Mouse (Mus musculus): ENCODE measurements at regions not wholly inside any gene's neighbourhood (a gene's known extent, or its start where the extent isn't known, plus 50 kb on each side); places are given as distances from the start of the nearest gene placed in this dataset.
"Not testable (repeated sequence)": the region's sequence is repeated elsewhere in the genome, so short reads cannot be mapped to it uniquely, and the experiment has no call there.

DNA sequence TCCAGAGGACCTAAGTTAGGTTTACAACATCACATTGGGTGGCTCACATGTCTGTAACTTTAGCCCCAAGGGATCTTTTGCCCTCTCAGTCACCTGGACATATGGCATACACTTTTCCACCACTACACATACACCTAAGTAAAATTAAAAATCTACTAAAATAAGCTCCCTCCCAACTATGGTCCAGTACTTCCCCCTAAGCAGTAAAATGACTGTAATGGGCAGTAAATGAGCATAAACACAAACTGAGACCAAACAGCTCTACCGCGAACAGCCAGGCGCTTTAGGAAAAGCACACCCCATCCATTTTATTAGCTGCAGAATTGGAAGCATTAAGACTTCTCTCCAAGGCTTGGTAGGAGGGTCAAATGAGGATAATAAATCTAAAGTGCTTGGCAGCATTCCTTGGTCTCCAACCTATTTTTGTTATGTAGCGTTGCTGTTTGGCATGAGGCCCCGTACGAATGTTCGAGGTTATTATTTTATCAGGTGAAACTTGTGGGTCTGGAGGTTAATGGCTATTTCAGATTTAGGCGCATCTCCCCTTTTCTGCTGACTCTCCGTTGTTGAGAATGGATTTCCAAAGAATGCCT, 157.5 kb upstream of the Eif4g2 start:
- no peak for DNase-seq

DNA sequence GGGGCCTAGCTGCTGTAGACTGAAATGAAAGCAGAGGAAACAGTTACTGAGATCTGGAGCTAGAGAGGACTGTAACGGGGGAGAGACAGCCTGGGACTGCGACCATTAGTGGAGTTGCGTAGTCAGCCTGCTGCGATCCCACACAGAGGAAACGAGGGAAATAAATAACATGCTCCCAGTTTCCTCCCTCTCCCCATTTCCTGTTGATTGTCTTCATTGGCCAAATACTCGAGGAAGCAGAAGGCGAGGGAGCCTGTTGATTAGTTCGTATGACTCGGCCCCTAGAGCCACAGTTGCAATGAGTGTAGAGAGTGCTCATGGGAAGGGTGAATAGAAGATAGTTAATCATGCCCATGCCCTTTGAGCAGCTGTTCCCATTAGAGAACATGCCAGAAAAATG, 155.0 kb upstream of the Eif4g2 start:
- no peak for DNase-seq

DNA sequence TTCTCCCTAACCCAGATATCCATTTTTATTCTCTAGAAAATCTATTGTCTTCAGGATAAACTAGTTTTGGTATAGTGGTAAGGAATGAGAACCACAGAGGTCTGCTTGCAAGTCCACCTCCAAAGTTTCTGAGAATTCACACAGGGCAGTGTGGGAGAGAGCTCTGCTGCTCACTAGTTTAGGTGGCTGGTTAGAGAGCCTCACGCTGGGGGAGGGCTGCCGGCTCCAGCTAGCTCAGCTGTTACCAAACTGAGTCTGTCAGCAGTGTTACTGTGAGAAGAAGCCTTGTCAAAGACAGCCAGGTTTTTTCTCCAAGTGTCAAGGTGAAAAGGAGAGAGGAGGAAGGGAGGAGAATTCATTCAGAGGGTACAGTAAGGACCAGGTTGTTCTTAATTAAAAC, 147.8 kb upstream of the Eif4g2 start:
- DNase-seq: no peak

DNA sequence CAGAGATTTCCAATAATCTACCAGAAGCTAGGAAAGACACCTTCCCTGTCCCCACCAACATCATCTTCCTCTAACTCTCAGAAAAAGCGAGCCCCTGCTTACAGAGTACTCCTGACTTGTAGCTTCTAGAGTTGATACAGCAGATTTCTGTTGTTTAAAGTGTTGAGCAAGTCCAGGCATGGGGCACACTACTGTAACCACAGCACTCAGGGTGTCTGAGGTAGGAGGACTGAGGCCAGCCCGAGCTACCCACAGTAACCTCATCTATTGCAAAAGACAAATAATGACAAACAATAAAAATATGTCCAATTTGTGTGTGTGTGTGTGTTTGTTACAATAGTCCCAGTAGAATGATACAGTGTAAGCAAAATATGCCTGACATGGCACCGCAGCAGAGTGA, 144.3 kb upstream of the Eif4g2 start:
- DNase-seq: no peak

DNA sequence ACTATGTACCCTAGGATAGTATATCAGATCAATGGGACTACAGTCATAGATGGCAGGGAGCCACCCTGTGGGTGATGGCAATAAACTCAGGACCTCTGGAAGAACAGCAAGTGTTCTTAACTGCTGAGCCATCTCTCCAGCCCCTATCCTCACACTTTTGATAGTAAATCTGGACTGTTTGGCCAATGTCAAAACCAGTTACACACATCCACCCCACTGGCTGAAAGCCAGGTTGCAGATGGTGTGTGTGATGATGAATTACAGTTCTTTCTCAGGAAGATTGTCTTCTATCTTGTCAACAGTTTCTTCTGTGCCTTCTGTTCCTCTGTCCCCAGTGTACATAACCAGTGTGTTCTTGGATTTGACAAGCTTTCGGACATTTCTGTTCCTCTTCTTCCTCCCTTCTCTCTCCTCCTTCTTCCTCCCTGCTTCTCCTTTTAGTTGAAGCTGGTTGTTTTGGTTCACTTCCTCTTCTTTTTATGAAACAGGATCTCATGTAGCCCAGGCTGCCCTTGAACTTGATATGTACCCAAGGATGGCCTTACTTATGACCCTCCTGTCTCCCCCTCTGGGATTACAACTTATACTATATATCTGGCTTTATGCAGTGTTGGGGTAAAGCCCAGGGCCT, 143.3 kb upstream of the Eif4g2 start:
- no peak for DNase-seq

DNA sequence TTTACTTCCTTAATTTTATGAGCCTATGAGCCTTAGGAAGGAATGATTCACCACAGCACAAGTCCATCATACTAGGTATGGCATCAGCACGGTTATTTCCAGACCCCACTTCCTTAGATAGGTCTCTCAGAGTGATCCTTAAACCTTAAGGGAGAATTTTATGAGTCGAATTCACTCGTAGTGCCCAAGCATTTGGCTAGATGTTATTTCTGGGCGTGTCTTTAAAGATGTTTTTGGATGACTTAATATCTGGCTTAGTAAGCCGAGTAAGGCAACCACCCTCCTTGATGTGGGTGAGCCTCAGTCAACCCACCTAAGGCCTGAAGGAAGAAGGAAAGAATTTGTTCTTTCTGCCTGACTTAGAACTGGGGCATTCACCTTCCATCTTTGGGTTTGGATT, 132.8 kb upstream of the Eif4g2 start:
- no peak for DNase-seq

DNA sequence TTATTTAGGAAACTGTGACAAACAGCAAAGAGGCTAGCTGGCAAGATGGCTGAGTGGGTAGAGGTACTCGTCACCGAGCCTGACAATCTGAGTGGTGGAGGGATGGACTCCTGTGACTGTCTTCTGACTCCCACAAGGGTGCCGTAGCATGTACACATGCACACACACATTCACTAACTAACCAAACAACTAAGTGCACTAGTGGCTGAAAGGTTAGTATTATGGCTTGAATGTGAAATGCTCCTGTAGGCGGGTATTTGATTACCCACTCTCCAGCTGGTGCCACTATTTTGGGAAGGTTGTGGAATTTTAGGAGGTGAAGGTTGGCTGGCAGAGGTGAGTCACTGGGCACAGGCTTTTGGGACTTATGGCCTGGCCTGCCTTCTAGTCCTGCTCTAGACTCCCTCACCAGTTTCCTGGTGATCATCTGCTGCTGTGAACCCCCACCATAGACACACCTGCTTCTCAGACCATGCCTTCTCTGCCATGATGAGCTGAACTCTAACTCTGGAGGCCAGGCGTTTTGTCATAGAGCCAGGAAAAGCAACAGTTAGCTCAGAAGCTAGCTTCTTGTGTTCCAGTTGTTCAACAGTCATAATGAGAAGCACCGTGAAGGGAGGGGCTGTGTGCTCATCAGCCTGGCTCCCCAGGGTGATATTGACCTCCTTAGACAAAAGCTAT, 131.5 kb upstream of the Eif4g2 start:
- DNase-seq: no peak

DNA sequence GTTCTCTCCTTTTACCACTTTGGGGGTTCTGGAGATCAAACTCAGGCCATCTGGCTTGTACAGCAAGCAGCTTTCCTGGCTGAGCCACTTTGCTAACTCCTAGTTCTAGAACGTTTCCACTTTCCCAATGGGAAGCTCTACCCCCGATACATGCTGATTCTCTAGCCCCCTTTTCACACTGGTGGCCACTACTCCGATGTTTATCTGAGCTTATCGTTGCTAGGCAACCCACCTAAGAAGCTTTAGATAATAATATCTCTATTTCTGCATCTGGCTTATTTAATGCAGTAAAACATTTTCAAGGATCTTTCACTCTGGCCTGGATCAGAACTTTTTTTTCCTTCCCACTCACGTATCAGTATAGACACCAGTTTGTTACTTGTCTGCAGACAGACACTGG, 129.4 kb upstream of the Eif4g2 start:
- DNase-seq: no peak

DNA sequence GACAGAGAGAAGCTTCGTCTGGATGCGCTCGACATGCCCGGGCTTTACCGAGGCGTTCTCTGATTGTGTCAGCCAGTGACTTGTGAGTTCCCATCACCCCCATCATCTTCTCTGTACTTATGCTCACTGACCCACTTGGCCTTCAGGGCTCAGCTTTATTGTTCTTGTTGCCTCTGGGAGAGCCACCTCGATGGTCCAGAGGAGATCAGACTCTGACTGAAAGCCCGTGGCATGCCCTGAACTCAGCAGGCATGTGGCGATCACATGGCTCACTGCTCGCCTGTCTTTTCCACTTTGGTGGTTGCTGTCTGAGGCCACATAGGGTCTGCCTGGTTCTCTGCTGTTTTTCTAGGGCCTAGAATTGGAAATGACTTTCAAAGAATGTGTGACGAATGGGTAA, 128.8 kb upstream of the Eif4g2 start:
- no peak for DNase-seq

DNA sequence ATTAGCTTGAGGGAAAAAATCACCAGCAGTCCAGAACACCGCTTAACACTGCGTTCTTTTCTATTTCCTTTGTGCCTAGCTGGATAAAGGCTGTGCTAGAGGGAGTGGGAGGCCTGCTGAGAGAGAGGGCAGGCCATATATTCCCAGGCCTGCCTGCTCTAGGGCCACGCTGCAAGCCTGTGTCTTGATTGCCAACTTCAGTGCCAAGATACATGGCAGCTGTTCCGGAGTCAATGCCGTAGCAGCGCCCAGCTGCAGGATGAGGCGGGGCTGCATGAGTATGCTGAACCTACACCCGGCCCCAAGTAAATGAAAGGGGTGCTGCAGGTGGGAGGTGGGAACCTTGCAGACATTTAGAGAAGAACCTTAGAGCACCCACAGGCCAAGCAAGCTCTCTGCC, 127.5 kb upstream of the Eif4g2 start:
- DNase-seq: no peak

DNA sequence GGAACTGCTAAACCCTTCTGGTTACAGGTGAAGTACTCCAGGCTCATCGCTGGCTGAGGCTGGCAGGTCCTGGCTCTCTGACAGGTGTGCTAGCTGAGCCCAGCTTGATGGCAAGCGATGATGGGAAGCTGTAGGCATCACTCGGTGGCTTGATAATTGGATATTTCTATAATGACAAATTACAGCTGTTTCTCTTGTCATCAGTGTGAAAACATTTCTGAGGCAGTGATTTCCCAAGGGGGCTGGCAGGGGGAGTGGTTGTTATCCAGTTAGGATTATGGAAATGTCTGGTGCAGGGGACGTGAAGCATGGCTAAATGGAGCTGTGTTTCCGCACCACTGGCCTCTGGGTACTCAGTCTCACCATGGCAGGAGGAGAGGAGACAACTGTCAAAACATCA, 123.0 kb upstream of the Eif4g2 start:
- no peak for DNase-seq

DNA sequence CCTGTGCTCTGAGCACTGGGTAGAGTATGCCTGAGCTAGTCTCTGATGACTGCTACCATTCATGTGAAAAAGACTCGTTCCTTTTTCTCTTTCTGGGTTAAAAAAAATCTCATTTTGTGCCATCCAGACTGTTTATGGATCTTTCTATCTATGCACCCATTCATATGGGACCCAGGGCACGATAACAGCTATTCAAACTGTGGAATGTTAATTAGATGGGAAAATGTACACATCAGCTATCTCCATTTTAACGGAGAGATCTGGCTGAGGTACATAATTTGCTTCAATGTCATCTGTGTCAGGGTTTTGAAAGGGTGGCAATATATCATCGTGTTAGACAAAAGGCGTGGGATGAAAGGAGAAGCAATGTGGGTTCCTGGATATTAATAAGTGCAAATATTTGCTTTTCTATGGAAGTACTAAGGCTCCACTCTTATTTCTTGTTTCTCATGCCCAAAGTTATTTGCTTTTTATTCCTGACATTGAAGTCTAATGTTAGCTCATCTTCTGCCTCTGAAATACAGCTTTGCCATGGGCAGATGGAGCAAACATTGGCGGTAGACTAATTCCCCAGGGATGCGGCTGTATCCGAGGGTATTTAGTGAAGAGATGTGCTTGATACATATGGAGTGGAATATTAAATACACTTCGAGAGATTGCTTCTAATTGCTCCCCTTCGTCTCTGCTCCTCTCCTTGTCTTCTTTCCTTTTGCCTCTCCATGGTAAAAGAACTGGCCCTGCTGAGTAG, 116.0 kb upstream of the Eif4g2 start:
- DNase-seq: no peak

DNA sequence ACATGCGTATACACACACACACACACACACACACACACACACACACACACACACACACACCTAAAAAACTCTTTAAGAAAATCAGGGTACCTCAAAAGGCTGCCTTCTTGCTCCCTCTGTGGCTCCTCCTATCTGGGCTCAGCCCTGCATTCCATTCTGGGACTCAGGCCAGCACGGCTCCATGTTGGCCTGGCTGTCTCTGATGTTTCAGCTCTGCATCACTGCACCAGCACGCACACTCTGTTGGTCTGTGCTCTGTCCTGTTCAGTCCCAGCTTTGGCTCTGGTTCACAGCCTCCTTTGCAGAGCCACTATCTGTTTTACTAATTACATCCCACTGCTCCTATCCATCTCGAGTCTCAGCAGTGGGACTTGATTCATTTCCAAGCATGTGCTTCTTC, 108.8 kb upstream of the Eif4g2 start:
- no peak for DNase-seq

DNA sequence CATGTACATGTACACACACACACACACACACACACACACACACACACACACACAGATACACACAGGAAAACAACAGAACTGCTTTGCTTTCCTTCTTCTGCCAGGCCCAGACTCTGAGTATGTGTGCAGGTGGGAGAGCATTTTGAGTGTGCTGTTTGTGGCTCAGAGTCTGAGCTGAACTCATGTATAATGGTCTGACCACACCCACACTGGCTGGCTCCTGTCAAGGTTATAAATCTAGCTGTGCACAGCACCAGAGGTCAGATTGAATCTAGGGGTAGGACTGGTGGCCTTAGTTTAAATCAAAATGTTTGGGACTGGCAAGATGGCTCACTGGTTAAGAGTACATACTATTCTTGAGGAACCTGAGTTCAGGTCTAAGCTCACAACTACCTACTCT, 108.4 kb upstream of the Eif4g2 start:
- no peak for DNase-seq

DNA sequence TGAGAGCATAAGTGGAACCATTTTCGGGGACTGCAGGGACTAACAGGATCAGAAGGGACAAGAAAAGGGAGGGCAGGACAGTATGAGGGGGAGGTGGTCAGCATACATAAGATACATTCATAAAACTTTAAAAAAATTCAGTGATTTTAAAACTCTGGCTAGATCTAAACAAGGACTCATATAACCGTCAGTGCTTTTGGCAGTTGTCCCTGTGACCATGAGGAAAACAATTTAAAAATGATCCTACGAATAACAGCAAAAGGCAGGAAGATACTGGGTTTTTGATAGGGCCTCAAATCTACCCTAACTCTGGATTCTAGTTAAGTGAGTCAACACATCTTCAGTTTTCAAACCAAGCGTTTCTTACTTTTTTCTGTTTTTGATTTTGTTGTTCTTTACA, 106.9 kb upstream of the Eif4g2 start:
- no peak for DNase-seq

DNA sequence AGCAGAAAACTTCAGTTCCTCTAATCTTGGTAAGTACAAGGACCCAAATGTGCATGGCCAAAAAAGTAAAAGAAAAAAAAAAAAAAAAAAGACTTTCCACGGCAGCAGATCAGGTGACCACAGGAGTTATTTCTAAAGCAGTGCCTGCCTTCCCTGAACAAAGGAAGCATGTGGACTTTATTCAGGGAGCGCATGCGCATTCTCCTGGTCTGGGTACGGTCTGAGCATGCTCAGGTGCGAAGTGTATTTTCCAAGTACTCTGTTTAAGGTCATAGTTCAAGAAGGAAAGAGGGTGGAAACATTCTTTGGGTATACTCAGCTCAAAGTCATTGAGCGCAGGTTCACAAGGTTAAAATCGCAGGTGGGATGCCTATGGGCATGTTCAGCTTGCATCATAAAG, 103.1 kb upstream of the Eif4g2 start:
- no peak for DNase-seq

DNA sequence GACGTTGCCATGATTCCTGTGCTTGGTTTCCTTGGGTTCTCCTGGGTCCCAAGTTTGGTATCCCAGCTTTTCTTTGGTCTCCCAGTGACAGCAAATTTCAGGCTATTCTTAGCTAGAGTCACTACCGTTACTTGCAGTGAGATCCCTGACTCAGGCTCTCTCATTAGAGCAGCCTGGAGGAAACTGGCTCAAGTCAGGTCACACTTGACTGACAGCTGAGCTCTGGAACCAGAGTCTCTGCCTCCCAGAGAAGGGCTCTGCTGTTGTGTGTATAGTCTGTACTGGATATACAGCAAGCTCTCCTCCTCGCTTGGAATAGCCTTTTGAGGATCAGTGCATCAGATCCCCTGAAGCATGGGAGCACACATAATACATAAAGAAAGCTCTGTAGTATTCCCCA, 100.7 kb upstream of the Eif4g2 start:
- no peak for DNase-seq

DNA sequence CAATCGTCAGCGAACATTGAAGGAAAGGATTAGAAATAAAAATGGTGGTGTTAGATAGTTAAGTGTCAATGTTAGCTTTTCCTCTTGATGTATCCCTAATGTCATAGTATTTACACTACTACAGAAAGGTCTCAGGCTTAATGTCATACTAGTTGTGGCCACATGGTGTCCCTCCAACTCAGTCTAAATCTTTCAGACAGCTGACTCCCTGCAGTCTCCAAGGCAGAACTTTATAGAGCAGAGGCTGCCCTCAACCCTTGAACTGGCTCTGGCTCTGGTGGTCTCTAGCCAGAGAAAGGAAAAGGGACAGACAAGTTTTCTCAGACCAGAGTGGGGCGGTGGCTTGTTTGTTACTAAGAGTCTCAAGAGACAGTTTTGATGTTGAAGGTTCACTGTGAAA, 99.5 kb upstream of the Eif4g2 start:
- DNase-seq: peak; percentile 49

DNA sequence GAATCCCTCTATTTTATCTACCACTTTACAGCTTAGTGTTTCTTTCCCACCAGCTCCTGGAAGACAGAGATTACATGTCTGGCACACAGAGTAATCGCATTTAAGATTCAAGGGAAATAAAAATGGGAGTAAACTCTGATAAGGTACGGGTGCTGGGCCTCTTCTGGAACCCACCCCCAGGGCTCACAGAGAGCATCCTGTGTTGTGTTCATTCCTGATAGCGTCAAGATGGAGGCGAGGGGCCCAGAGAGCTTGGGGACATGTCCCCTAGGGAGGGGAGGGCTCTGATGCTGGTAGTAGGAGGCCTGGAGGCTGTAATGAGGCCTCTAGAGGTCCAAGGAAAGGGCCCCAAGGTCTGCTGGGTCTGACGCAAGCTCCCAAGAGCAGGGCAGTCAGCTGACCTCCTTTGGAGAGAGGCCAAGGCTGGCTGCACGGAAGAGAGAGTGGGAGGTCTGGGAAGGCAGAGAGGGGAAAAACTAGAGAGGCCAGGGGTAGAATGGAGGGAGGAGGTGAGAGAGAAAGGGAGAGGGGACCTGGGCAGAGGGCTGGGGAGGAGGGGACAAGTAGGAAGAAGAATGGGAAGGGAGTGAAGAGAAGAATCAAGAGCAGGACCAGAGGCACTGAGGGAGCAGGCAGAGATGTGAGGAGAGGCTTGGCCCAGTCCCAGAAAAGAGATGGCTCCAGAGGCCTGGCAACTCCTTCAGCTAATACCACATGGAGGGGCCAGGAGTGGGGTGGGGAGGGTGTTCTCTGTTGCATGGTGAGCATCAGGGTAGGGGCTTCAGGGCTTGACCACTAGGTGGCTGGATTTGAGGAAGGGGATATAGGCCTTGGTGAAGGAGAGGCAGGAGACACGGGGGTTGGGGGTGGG, 96.8 kb upstream of the Eif4g2 start:
- no peak for DNase-seq

DNA sequence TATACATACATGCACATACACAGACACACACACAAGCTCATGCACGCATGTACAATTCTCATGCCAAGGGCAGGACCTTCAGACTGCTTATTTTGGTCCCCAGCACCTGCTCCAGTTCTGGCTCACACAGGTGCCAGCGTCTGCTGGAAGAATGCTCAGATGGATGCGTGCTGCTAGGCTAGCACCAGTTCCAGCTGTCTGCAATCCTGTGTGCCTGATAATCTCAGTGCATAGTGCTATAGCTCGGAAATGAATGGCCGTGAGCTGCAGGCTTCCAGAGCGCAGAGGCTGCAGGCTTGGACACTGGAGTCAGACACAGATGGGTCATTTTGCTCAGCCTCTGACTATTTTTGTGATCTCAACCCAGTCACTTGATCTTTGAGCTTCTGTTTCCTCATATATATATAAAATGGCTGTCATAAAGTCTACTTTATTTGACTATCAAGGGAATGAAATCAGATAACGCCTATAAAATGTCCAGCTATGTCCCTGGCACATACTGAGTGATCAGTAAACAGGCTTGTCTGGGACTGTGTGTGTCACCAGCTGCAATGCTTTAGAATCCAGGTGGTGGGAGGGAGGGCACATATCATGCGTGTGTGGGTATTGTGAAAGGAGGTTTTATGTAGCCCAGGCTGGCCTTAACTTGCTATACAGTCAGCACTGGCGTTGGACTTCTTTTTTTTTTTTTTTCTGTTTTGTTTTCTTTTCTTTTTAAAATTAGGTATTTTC, 91.7 kb upstream of the Eif4g2 start:
- DNase-seq: no peak

DNA sequence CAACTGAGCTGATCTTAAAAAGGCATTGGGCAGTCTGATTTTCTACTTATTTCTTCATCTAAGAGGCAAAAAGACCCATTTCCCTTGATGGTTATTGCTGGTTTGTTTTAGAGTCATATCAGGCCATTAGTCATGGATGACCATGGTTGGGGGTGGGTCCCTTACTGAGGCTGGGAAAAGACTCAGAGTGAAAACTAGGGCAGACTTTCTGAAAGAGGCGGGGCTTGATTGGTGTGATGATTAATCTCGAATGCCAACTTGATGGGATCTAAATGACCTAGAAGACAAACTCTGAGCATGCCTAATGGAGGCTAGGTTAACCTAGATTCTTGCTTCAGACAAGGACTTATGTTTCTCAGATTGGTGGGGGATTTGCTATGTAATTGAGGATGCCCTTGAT, 89.2 kb upstream of the Eif4g2 start:
- DNase-seq: no peak

DNA sequence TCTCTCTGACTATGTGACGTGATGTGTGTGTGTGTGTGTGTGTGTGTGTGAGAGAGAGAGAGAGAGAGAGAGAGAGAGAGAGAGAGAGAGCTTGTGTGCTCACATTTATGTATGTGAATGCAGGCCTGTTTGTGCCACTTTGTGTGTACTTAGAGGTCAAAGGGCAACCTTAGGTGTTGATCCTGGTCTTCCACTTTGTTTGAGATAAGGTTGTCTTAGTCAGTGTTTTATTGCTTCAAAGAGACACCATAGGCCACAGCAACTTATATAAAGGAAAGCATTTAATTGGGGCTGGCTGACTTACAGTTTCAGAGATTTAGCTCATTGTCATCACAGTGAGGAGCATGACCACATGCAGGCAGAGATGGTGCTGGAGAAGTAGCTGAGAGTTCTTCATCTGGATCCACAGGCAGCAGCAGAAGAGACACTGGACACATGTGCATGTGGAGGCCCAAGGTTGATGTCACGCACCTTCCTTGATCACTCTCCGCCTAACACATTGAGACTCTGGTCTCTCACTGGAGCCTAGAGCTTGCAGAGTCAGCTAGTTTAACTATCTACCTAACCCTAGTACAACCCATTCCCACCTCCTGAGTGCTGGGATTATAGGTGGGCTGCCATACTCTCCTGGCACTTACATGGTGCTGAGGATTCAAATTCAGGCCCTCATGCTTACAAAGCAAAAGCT, 85.9 kb upstream of the Eif4g2 start:
- not testable (repeated sequence) for DNase-seq

Measured in cerebellum, adult 9-10 months (tissue).